Mouse (Mus musculus) lung, adult 2 months (tissue): ENCODE data around the gene Wdpcp.

Source experiments
- CTCF ChIP-seq: fragments of 200-500 bp; IDR thresholded peaks from 2 replicates; pipeline ENCODE4 v1.5.1; 2011; ENCODE audit warnings: mild to moderate bottlenecking, low read length, control low read depth; ENCODE audit not compliant: insufficient read depth
- POLR2A ChIP-seq: fragments of 200-500 bp; IDR thresholded peaks from 2 replicates; pipeline ENCODE4 v1.6.1; 2011; ENCODE audit warnings: low read depth, mild to moderate bottlenecking, control low read depth, low read length, borderline replicate concordance; ENCODE audit errors: extremely low read depth

- TF ChIP-seq CTCF (no peak), POLR2A (no peak)
Observed at GRCm38 (mm10) chr11:21570109-21570474, 1.9 kb upstream of the Wdpcp start.
